Mouse (Mus musculus) liver, adult 2 months (tissue): ENCODE results near the gene Pla2r1.

Experiments used
- CTCF ChIP-seq: fragments of 200-500 bp; IDR thresholded peaks from 2 replicates; pipeline ENCODE4 v1.5.1; 2011; ENCODE audit warnings: low read depth, low read length, control low read depth
- POLR2A ChIP-seq: fragments of 200-500 bp; IDR thresholded peaks from 2 replicates; pipeline ENCODE4 v1.6.1; 2011; ENCODE audit warnings: low read length, control low read depth; ENCODE audit not compliant: insufficient read depth; ENCODE audit errors: extremely low read depth

- TF ChIP-seq CTCF (no peak), POLR2A (no peak)
Observed at GRCm38 (mm10) chr2:60544006-60544405, 9.1 kb downstream of the Pla2r1 start.
